Mouse (Mus musculus) midbrain, embryonic 16.5 days (tissue): ENCODE measurements at regions not wholly inside any gene's neighbourhood (a gene's known extent, or its start where the extent isn't known, plus 50 kb on each side); places are given as distances from the start of the nearest gene placed in this dataset.

Source experiments
- ATAC-seq: fragments of 200-750 bp; cut with Nextera tagmentation; 2 replicates; pipeline ENCODE4 v1.8.0; 2017; ENCODE audit warnings: moderate TSS enrichment
- H3K27ac ChIP-seq: fragments of 300-500 bp; sonication (generic); 2 replicates; pipeline ENCODE4 v1.5.1; 2014; ENCODE audit warnings: mild to moderate bottlenecking, low read length, mixed read lengths
- H3K27me3 ChIP-seq: fragments of 300-500 bp; sonication (generic); 2 replicates; pipeline ENCODE4 v1.6.1; 2014; ENCODE audit warnings: low read depth, low read length, mixed read lengths; ENCODE audit not compliant: control insufficient read depth, insufficient read depth
- H3K36me3 ChIP-seq: fragments of 300-500 bp; sonication (generic); 2 replicates; pipeline ENCODE4 v1.6.1; 2014; ENCODE audit warnings: mild to moderate bottlenecking, low read length, moderate library complexity, mixed read lengths; ENCODE audit not compliant: control insufficient read depth, insufficient read depth
- H3K4me1 ChIP-seq: fragments of 300-500 bp; sonication (generic); 2 replicates; pipeline ENCODE4 v1.6.1; 2014; ENCODE audit warnings: mild to moderate bottlenecking, low read length, mixed read lengths; ENCODE audit not compliant: control insufficient read depth, insufficient read depth
- H3K4me2 ChIP-seq: fragments of 300-500 bp; sonication (generic); 2 replicates; pipeline ENCODE4 v1.6.1; 2014; ENCODE audit warnings: mild to moderate bottlenecking, low read length, mixed read lengths
- H3K4me3 ChIP-seq: fragments of 300-500 bp; sonication (generic); 2 replicates; pipeline ENCODE4 v1.5.1; 2014; ENCODE audit warnings: low read depth, mild to moderate bottlenecking, low read length, moderate library complexity, mixed read lengths
- H3K9ac ChIP-seq: fragments of 300-500 bp; sonication (generic); 2 replicates; pipeline ENCODE4 v1.6.1; 2014; ENCODE audit warnings: low read depth, low read length, mixed read lengths
- H3K9me3 ChIP-seq: fragments of 300-500 bp; sonication (generic); replicated peaks from 2 replicates; pipeline ENCODE4 v1.6.1; 2014; ENCODE audit warnings: mild to moderate bottlenecking, low read length, mixed read lengths; ENCODE audit not compliant: control insufficient read depth, poor library complexity, severe bottlenecking
- WGBS: fragments of 180-500 bp; shearing (Covaris S2); extraction: QIAGEN DNeasy Blood & Tissue Kit; methylation state at CpG from one replicate; pipeline ENCODE4 v1.1.7; 2014; 5-methylcytosine and 5-hydroxymethylcytosine counted together

DNA sequence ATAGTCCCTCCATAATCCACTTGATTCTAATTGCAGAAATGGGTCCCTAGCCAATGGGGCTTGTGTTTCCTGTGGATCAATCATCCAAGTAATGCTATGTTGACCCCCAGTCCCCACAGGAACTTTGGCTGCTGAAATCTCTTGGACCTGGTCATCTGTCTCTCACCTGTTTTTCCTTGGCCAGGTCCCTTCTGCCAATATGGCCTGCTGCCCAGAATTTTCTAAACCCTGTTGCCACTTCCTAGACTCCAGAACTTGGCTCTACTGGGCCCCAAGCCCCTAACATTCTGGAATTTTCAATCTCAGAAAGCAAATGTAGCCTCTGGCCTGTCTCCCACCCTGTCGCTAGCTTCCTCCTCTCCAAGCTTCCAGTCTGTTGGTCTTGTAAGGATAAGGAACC, 139.6 kb downstream of the Inhbb start:
- Histone ChIP-seq H3K9me3 (no peaks in the 10 kb centered on the region; the same call in 1 of the 2 replicates), H3K4me3 (no peak overlapping the region), H3K4me1 (no peaks in the 10 kb centered on the region), H3K9ac (no peak overlapping the region), H3K36me3 (no peaks in the 10 kb centered on the region), H3K27me3 (no peaks in the 10 kb centered on the region), H3K4me2 (no peak overlapping the region), H3K27ac (no peak overlapping the region)
- no peak for ATAC-seq
- 100% methylated on average over 1 of the region's 1 CpGs for WGBS

DNA sequence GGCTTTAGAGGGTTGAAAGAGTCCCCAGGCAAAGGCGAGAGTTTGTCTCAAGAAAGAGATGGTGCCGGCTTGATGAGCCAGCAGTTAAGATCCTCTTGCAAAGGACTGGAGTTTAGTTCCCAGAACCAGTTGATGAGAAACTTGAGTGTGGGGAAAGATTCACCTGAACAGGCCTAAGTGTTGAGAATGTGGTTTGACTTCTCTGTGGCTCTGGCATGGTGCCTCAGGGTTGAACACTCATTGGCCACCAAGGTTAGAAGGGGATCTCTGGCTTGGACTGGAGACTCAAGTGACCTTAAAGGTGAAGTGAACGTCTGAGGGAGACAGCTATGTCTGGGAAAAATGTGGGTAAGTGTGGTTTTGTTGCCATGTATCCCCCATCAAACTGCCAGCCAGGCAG, 142.8 kb downstream of the Inhbb start:
- Histone ChIP-seq H3K27me3 (no peaks in the 10 kb centered on the region), H3K36me3 (no peaks in the 10 kb centered on the region), H3K4me2 (no peak overlapping the region), H3K9me3 (no peaks in the 10 kb centered on the region), H3K4me1 (no peaks in the 10 kb centered on the region), H3K4me3 (no peak overlapping the region), H3K9ac (no peak overlapping the region), H3K27ac (no peak overlapping the region)
- no peak for ATAC-seq
- WGBS, result 82% methylated on average over 3 of the region's 3 CpGs

- 78% methylated on average over 8 of the region's 8 CpGs for WGBS
- H3K9ac ChIP-seq, result no peak overlapping the region
- H3K9me3 ChIP-seq, result no peaks in the 10 kb centered on the region
- H3K4me1 ChIP-seq, result no peaks in the 10 kb centered on the region
- no peaks in the 10 kb centered on the region for H3K27me3 ChIP-seq
- no peaks in the 10 kb centered on the region for H3K36me3 ChIP-seq
- no peak for ATAC-seq
- no peak overlapping the region for H3K4me2 ChIP-seq
- no peak overlapping the region for H3K27ac ChIP-seq
- no peak overlapping the region for H3K4me3 ChIP-seq
Observed at GRCm38 (mm10) chr1:119278528-119279201, 143.4 kb downstream of the Inhbb start.

DNA sequence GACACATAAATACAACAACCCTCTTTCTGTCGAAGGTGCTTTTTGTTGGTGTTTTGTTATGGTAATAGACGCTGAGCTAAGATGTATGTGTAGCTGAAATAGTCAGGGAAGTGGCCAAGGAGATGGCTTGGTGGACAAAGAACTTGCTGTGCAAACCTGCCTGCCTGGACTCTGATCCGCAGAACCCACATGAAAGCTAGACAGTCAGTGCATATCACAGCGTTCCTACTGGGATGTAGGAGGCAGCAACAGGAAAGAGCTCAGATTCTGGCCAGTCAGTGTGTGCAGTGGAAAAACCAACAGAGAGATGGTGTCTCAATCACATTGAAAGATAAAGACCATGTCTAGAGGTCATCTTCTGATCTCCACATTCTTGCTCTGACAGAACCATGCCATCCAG, 144.1 kb downstream of the Inhbb start:
- Histone ChIP-seq H3K9ac (no peak overlapping the region), H3K27ac (no peak overlapping the region), H3K4me2 (no peak overlapping the region), H3K4me1 (no peaks in the 10 kb centered on the region), H3K4me3 (no peak overlapping the region), H3K9me3 (no peaks in the 10 kb centered on the region), H3K36me3 (no peaks in the 10 kb centered on the region), H3K27me3 (no peaks in the 10 kb centered on the region)
- 68% methylated on average over 4 of the region's 4 CpGs for WGBS
- no peak for ATAC-seq

DNA sequence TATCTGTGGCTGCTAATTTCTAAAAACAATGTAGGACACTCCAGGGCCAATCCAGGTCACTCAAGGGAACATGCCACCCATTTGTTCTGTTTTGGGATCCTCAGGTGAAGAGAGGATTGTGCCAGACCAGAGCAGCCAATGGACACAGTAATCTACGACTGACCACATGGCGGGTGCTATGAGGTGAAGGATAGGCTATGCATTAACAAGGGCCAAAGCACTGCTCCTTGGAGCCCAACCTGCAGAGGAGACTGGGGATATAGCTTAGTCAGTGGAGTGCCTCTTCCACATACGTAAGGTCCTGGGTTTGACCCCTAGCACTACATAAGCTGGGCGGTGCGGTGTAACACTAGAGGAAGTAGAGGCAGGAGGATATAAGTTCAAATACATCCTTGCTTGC, 156.0 kb downstream of the Inhbb start:
- Histone ChIP-seq H3K27me3 (0 out of 2 replicates have a peak, but pooled peaks cover 7% of the 10 kb centered on the region), H3K9ac (no peak overlapping the region), H3K4me2 (no peak overlapping the region), H3K4me3 (no peak overlapping the region), H3K9me3 (no peaks in the 10 kb centered on the region; the same call in 1 of the 2 replicates), H3K36me3 (no peaks in the 10 kb centered on the region), H3K27ac (no peak overlapping the region), H3K4me1 (peaks cover 2% of the 10 kb centered on the region; the same call in 1 of the 2 replicates)
- 83% methylated on average over 5 of the region's 5 CpGs for WGBS
- peak; percentile 39; the same call in 1 of the 2 replicates for ATAC-seq

DNA sequence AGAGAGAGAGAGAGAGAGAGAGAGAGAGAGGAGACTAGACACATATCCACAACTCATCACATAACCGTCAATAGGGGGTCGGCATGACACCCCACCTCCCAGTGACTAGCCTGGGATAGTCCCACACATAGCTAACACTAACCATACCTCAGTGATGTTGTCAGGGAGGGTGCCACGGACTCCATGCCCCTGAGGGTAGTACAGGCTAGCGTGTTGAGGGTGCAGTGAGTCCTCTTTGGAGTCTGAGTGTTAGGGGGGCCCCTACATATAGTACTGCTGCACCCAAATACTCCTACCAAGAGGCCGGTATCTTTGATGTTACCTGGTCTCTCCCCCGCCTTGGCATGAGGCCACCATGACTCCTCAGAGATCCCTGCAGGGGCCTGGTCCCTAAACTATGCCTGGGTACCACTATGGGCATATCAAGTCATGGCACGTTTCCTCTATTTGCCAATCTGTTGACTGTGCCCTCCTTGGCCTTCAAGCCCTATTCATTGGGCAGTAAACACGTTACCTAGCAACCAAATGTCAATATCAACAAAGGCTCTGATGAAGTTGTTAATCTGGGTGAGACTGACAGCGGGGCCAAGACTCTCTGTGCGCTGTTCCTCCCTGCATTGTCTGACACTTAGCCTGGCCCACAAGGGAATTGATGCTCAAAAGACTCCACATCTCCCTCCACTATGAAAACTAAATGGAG, 156.7 kb downstream of the Inhbb start:
- peak; percentile 76 for ATAC-seq
- Histone ChIP-seq H3K9ac (no peak overlapping the region), H3K4me3 (no peak overlapping the region), H3K27me3 (0 out of 2 replicates have a peak, but pooled peaks cover 7% of the 10 kb centered on the region), H3K4me1 (peaks cover 2% of the 10 kb centered on the region; the same call in 1 of the 2 replicates), H3K4me2 (no peak overlapping the region), H3K36me3 (no peaks in the 10 kb centered on the region), H3K27ac (no peak overlapping the region), H3K9me3 (no peaks in the 10 kb centered on the region; the same call in 1 of the 2 replicates)
- 55% methylated on average over 10 of the region's 10 CpGs for WGBS

DNA sequence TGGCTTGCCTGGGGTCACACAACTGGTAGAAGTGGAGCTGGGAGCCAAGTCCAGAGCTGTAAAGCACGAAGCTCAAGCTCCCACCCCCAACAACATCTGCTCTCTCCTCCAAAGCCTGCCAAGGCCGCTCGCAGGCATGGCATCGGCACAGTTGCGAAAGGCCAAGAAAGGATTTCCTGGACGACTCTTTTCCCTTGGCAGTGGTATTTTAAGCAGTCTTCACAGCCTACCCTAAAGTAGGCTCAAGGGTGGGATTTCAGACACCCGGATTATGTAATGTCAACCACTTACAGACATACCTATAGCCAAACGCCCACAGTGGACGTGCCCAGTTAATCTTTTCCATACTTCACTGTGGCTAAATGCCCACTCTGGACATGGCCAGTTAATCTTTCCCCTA, 162.6 kb downstream of the Inhbb start:
- Histone ChIP-seq H3K27me3 (no peaks in the 10 kb centered on the region), H3K27ac (no peak overlapping the region), H3K4me3 (no peak overlapping the region), H3K4me2 (no peak overlapping the region), H3K36me3 (no peaks in the 10 kb centered on the region), H3K9ac (no peak overlapping the region), H3K4me1 (no peaks in the 10 kb centered on the region), H3K9me3 (no peaks in the 10 kb centered on the region)
- WGBS, result 79% methylated on average over 9 of the region's 9 CpGs
- ATAC-seq, result no peak

DNA sequence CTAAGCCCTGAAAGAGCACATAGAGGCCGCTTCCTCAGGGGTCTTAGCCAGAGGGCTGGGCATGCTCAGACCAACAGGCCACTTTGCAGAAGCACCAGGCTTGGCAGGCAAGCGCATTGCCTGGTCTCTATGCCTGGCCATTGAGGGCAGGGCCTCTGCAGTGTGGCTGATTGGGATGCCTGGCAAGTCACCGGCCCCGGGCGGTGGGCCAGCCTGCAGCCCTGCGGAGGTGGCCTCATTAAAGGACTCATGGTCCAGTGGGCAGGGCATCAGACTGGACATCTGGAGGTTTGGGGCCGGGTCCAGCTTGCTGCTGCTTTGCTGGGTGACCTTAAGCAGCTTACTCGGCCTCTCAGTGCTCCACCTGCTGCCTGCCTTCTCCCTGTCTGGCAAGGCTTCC, 165.3 kb downstream of the Inhbb start:
- WGBS, result 48% methylated on average over 8 of the region's 8 CpGs
- H3K36me3 ChIP-seq, result no peaks in the 10 kb centered on the region
- no peak overlapping the region for H3K9ac ChIP-seq
- no peaks in the 10 kb centered on the region for H3K27me3 ChIP-seq
- H3K4me2 ChIP-seq, result no peak overlapping the region
- no peak overlapping the region for H3K4me3 ChIP-seq
- no peaks in the 10 kb centered on the region for H3K4me1 ChIP-seq
- ATAC-seq, result peak; percentile 77
- no peaks in the 10 kb centered on the region for H3K9me3 ChIP-seq
- H3K27ac ChIP-seq, result no peak overlapping the region

DNA sequence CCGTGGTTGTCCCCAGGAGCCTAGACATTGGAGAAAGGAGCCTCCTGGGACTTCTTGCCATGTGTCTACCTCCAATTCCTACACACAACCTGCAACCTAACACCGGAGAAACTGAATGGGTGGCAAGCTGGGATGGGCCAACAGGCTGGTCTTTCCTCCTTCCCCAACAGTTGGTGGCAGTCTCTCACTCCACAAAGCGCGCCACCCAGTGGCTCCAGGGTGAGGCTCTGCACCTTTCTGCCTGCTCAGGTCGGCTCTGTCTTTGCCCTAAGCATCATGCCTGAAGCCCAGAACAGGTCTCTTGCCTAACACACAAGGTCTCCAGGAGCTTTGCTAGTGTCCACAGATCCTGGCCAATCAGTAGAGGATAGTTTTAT, 166.0 kb downstream of the Inhbb start:
- Histone ChIP-seq H3K9me3 (no peaks in the 10 kb centered on the region), H3K4me1 (no peaks in the 10 kb centered on the region), H3K4me3 (no peak overlapping the region), H3K27me3 (no peaks in the 10 kb centered on the region), H3K36me3 (no peaks in the 10 kb centered on the region), H3K9ac (no peak overlapping the region), H3K27ac (peak overlapping the region; percentile 61), H3K4me2 (no peak overlapping the region)
- ATAC-seq, result no peak
- 40% methylated on average over 5 of the region's 5 CpGs for WGBS
